Mouse (Mus musculus) C2C12 (cell line): ENCODE measurements around the gene Mrm3.

Experiments
- CEBPB ChIP-seq: IDR thresholded peaks from one replicate; pipeline ENCODE4 v1.6.1; 2011; ENCODE audit warnings: low read depth, mild to moderate bottlenecking, control low read depth, moderate library complexity
- CTCF ChIP-seq: IDR thresholded peaks from one replicate; pipeline ENCODE4 v1.5.1; 2011; ENCODE audit not compliant: control insufficient read depth, insufficient read depth, insufficient read length
- MAX ChIP-seq: IDR thresholded peaks from one replicate; pipeline ENCODE4 v1.6.1; 2011; ENCODE audit warnings: mild to moderate bottlenecking, control low read depth
- MYOD1 ChIP-seq: IDR thresholded peaks from one replicate; pipeline ENCODE4 v1.6.1; 2011; ENCODE audit warnings: low read depth; ENCODE audit not compliant: control insufficient read depth, insufficient read length
- USF1 ChIP-seq: IDR thresholded peaks from one replicate; pipeline ENCODE4 v1.6.1; 2011; ENCODE audit warnings: low read depth, mild to moderate bottlenecking, control low read depth, moderate library complexity

DNA sequence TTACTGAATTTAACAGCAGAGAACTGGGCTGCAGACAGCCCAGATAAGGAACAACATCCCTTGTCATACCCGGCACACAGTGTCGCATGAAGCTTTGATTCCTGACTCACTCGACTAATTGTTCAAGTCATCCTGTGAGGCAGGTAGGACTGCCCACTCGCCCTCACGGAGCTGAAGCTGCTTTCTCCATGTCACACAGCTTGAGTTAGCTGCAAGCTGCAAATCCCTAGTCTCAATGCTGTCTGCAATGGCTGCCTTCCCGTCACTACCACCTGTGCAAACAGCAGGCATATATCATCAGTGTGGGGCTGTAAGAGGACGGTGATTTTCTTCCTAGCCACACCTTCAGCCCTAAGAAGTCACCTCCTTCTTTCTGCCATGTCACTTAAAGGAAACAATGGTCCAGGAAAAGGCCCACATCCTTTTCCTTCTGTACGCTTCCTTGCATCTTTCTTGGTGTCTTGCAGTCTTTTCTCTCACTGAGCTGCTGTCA, 46.5 kb upstream of the Mrm3 start:
- TF ChIP-seq CTCF (no peak), MAX (no peak), USF1 (no peak), MYOD1 (no peak), CEBPB (no peak)
